Mouse (Mus musculus) CD4-positive, CD25-positive, alpha-beta regulatory T cell, adult 4 months (primary cell): ENCODE measurements around the gene Asf1b. TPM values are rescaled to one million over a fixed set of nuclear protein-coding genes. Genes with fewer than 3 reads are reported as not detected.

Experiments
- ATAC-seq: one replicate; pipeline ENCODE4 v1.8.0; 2017
- polyA plus RNA-seq, 2 experiments: library from polyadenylated mRNA; unstranded; fragments of 100-300 nt; shearing (Covaris generic); gene quantifications; one replicate each; pipeline ENCODE4 v1.2.1; 2017

The Asf1b gene
- polyA plus RNA-seq: 10 to 100 TPM; 22.3 to 45.2 TPM

DNA sequence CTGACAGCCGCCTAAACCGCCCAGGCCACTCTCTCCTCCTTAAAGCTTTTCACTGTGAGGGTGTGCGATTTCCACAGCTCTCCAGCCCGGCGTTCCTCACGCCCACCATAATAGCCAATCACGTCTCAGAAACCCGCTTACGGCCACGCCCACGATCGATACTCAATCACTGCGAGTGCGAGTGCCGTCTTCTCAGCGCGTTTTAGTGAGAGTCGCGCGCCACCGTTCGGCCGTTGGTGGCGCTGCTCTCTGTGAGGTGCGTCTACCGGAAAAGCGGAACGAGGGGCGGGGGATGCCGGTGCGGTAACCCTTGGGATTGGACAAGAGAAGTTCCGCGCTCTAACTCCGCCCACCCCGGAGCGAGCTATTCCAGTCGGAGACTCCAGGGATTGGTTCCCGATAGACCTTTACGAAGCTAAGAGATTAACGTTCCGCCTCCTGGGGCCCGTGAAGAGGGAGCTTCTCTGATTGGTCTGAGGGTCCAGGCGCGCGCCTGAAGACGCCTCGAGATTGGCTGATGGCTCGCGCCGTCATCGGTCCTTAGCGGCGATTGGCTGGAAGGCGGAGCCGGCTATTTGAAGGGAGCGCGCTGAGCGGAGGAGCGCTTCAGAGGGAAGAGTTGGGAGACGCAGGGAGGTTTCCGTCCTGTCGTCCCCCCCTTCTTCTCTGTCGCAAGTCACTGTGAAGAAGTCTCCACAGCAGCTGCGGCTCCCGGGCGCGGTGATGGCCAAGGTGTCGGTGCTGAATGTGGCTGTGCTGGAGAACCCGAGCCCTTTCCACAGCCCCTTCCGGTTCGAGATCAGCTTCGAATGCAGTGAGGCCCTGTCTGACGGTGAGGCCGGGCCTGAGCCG lies at the start of gene Asf1b, which contains the start of gene Gm10644:
Gene Asf1b, plus strand, starts transcription at position 402 of the 852 bp plus-strand sequence.
Gene Gm10644, minus strand, starts transcription at position 100 of the 852 bp plus-strand sequence.
- ATAC-seq: peak; percentile 91

DNA sequence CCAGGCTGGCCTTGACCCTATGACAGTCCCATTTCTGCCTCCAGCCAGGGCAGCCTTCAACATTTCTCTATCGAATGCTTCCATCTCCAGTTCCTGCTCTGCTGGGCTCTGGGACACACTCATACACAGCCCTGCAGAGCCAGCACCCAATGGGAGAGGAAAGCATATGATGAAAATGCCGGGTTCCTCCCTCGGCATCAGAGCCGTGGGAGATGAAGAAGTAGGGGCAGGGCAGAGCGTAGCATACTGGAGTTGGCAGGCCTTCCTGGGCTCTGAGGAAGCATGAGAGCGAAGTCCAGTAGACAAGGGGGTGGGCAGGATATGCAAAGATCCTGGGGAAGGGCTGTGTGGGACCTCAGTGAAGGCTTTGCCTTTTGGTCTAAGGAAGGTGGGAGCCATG lies 46.7 kb upstream of the Asf1b start:
- ATAC-seq: no peak

DNA sequence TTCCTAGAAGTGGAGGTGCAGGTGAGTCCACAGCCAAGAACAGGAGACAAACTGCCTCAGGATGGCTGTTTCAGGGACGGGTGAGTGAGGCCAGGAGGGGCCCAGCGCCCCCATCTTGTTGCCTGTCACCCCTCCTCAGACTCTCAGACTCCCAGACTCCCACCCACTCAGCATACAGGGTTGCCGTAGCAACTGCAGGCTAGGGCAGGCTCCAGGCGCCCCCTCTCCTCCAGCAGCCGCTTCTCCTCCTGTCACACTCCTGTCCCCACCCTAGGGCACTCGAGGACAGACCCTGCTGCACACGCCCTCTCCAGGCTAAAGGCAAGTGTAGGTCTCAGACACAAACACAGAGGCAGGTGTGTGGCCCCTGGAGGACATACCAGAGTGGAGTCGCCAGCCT lies 46.0 kb upstream of the Asf1b start:
- no peak for ATAC-seq

- ATAC-seq: no peak
Measured at GRCm38 (mm10) chr8:83911809-83912731, 43.2 kb upstream of the Asf1b start.

DNA sequence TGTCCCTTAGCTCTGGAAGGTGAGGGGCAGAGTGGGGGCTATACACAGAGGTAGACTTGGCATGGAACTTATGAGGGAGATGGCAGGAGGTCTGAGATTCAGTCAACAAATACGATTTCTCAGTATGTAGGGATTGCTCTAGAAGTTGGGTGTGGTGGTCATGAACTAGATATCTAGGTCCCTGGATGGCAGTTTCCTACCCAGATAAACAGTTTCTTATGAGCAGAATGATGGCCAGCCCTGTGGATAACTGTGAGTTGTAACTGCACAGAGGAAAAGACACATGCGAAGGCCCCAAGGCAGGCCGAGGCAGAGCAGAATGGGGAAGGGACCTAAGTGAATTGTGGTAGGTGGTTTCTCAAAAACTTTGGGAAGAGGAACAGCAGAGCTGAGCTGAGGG lies 41.1 kb upstream of the Asf1b start:
- no peak for ATAC-seq

GRCm38 (mm10) chr8:83914860-83915259 lies 40.4 kb upstream of the Asf1b start:
- no peak for ATAC-seq

DNA sequence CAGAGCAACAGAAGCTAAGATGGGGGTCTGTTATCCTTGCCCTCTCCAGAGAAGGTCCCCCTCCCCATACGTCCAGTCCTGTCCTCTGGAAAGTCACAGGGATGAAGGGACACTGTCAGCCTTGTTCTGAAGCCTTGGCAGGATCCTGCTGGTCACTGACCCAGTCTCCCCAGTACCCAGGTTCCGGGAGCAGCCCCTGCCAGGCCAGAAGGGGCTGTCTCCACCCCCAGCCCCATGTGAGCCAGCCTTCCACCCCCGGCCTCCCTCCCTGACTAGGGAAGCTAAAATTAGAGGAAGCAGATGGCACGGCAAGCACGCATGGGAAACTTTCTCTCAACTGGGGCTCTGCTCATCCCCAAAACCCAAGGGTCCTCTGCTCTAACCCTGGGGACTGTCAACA lies 39.3 kb upstream of the Asf1b start:
- no peak for ATAC-seq

- no peak for ATAC-seq
Measured at GRCm38 (mm10) chr8:83917566-83917965, 37.7 kb upstream of the Asf1b start.

DNA sequence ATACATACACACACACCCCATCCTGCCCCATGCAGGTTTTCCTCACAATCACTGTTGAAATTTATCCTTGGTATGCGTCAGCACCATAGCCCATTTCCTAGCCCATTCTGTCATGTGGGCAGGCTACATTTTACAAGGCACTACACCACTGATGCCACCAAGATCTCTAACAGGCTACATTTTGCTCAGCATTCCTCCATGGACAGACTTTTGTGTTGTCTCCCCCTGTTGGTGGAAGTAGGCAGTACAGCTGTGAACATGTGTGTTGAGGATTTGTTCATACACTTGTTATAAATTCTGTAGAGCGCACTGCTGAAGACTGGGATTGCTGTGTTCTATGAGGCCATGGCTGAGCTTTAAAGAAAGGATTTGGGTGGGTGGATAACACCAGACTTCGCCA lies 33.7 kb upstream of the Asf1b start:
- ATAC-seq: peak; percentile 54

DNA sequence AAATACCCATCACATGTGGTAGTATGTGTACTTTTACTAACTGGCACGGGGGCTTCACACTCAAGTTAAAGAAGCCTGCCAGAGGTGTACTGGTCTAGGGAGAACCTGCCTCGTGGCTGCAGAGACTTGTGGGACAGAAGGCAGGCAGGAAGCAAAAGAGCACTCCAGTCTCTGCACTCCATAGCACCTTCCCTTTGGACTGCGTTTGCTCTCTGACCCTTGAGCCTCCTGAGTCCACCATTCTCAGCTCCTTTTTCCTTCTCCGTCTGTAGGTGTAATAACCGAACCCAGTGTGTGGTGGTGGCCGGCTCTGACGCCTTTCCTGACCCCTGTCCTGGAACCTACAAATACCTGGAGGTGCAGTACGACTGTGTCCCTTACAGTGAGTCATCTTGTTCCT lies 32.6 kb upstream of the Asf1b start:
- ATAC-seq: no peak

GRCm38 (mm10) chr8:83924585-83924984 lies 30.7 kb upstream of the Asf1b start:
- no peak for ATAC-seq

- ATAC-seq: no peak
Measured at GRCm38 (mm10) chr8:83926266-83926665, 29.0 kb upstream of the Asf1b start.

DNA sequence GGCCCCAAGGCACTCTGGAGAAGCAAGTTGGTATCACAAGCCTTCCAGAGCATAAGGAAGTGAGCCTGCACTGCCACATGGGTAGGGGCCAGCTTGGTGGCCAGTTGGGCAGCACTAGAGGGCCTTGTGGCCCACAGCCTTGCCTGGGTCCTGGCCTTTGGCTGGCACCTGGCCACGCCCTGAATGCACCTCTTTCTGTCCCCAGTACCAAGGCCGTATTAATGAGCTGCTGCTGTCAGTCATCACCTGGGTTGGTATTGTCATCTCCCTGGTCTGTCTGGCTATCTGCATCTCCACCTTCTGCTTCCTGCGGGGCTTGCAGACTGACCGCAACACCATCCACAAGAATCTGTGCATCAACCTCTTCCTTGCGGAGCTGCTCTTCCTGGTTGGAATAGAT lies 21.1 kb upstream of the Asf1b start:
- ATAC-seq: no peak

- no peak for ATAC-seq
Measured at GRCm38 (mm10) chr8:83934994-83935393, 20.3 kb upstream of the Asf1b start.

GRCm38 (mm10) chr8:83935435-83935834 lies 19.9 kb upstream of the Asf1b start:
- no peak for ATAC-seq

- ATAC-seq: no peak
Measured at GRCm38 (mm10) chr8:83937645-83938044, 17.7 kb upstream of the Asf1b start.

GRCm38 (mm10) chr8:83938330-83938729 lies 17.0 kb upstream of the Asf1b start:
- no peak for ATAC-seq

GRCm38 (mm10) chr8:83941066-83941677 lies 14.1 kb upstream of the Asf1b start:
- no peak for ATAC-seq

DNA sequence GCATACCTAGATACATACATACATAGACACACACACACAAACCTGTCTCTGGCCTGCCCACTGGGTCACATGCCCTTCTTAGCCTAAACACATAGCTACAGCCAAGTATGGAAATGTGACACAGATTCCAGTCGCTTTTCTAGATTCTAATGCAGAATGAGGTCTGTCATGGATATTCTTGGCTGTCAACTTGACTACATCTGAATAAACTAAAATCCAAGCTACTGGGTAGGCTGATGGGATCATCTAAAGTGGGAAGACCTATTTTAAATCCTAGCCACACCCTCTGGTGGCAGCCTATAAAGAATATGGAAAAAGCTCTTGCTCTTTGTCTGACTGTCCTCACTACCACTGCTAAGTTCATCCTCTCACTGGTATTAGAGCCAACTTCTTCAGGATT lies 12.9 kb upstream of the Asf1b start:
- no peak for ATAC-seq

GRCm38 (mm10) chr8:83945540-83945939 lies 9.8 kb upstream of the Asf1b start:
- no peak for ATAC-seq

- no peak for ATAC-seq
Measured at GRCm38 (mm10) chr8:83954749-83955105, 580 bp upstream of the Asf1b start.

GRCm38 (mm10) chr8:83955958-83956218 lies 581 bp downstream of the Asf1b start:
- ATAC-seq: no peak

- ATAC-seq: no peak
Measured at GRCm38 (mm10) chr8:83956789-83957188, 1.5 kb downstream of the Asf1b start.
